Mouse (Mus musculus) C2C12 (cell line): ENCODE measurements around the gene Nradd.

ENCODE experiments used
- CTCF ChIP-seq: IDR thresholded peaks from one replicate; pipeline ENCODE4 v1.5.1; 2011; ENCODE audit not compliant: control insufficient read depth, insufficient read depth, insufficient read length
- USF1 ChIP-seq: IDR thresholded peaks from one replicate; pipeline ENCODE4 v1.6.1; 2011; ENCODE audit warnings: low read depth, mild to moderate bottlenecking, control low read depth, moderate library complexity

DNA sequence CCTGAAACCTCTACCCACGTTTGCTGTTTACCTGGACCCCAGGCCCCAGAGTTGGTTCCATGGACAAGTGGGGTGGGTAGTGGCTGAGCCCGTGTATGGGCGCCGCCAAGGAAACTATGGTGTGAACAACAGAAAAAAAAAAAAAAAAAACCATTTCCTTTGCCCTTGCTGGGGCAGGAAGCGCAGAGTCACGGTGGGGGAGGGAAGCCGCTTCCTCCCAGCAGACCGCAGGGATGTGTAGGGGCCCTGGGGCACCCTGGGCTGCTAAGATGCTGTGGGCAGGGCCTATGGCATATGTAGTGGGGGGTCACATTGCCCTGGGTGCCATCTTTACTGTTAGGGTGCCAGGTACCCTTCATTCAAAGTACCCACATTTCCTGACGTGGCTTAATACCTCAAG, 21.0 kb upstream of the Nradd start:
- TF ChIP-seq USF1, result no peak
- TF ChIP-seq CTCF, result no peak
